Mouse (Mus musculus): ENCODE data around the gene Socs1.

- no peak for TF ChIP-seq EP300 (IDR thresholded peaks at IDR 0.05; ENCODE audit: low read depth)
- TF ChIP-seq CTCF (IDR thresholded peaks at IDR 0.05; ENCODE audit: low read depth) = no peak
These were observed 36.1 kb upstream of the Socs1 start for GRCm38 (mm10) chr16:10821387-10821786.

Measured in liver, postnatal 0 days (tissue).